Mouse (Mus musculus) retina, postnatal 7 days (tissue): ENCODE data around the gene Atp23.
"Not testable (repeated sequence)": the region's sequence is repeated elsewhere in the genome, so short reads cannot be mapped to it uniquely, and the experiment has no call there.

Source experiments
- DNase-seq: peaks from one replicate; pipeline ENCODE4 v3.0.0-alpha.2; 2012; ENCODE audit warnings: low read depth, low spot score

Atp23 gene

GRCm38 (mm10) chr10:126826216-126826615 lies 74.9 kb downstream of the Atp23 start:
- not testable (repeated sequence) for DNase-seq

GRCm38 (mm10) chr10:126822418-126822817 lies 78.7 kb downstream of the Atp23 start:
- no peak for DNase-seq
